In genomic region chr7:28268576-28268975, GRCm38 (mm10) we compare ENCODE assay signal across 9 mouse cellular contexts. TPM values are rescaled to one million over a fixed set of nuclear protein-coding genes. Genes with fewer than 3 reads are reported as not detected.
DNase-seq lines count a peak whose midpoint lies in the region; ATAC-seq lines count a peak whose summit lies in the region.
"Had no signal": no experiment of that assay in that cellular context is flagged by ENCODE, and none has a peak within 500 bp of the region (broad histone marks: within the 10 kb centered on the region; RNA-seq: fewer than 3 reads in every experiment).

No protein-coding gene starts in this region.

- DNase-seq in kidney, postnatal 36 days: no peak
- no peak for DNase-seq in embryonic facial prominence, embryonic 10.5 days (ENCODE audit: low spot score)
- DNase-seq in hindbrain, embryonic 14.5 days (ENCODE audit: low spot score): no peak
- DNase-seq in midbrain, embryonic 14.5 days: no peak
- DNase-seq in retina, postnatal 1 day: no peak
- DNase-seq in gastrocnemius, adult 8-10 months (ENCODE audit: low spot score in 2 of 2): no peak
- no peak for DNase-seq in layer of hippocampus, adult 18-20 months (ENCODE audit: low spot score in 2 of 2)

- H3K9ac ChIP-seq in kidney, embryonic 16.5 days (replicated peaks; ENCODE audit: low read length): peak overlapping the region; percentile 99
- H3K9ac ChIP-seq in hindbrain, embryonic 14.5 days: peak overlapping the region; percentile 98
- peak overlapping the region; percentile 97 for H3K9ac ChIP-seq in midbrain, embryonic 14.5 days (replicated peaks; ENCODE audit: low read length)

- H3K4me2 ChIP-seq in kidney, embryonic 16.5 days (replicated peaks; ENCODE audit: low read depth, low read length): peak overlapping the region; percentile 75
- peak overlapping the region; percentile 68 for H3K4me2 ChIP-seq in hindbrain, embryonic 14.5 days (replicated peaks)
- peak overlapping the region; percentile 92 for H3K4me2 ChIP-seq in midbrain, embryonic 14.5 days (ENCODE audit: low read length)

- 22% methylated on average over 16 of the region's 16 CpGs for WGBS in kidney, embryonic 16.5 days
- WGBS in embryonic facial prominence, embryonic 10.5 days: 34% methylated on average over 16 of the region's 16 CpGs
- 30% methylated on average over 16 of the region's 16 CpGs for WGBS in hindbrain, embryonic 14.5 days
- WGBS in midbrain, embryonic 14.5 days: 28% methylated on average over 16 of the region's 16 CpGs

- no peaks in the 10 kb centered on the region for H3K27me3 ChIP-seq in kidney, embryonic 16.5 days (ENCODE audit: insufficient read depth, low read length)
- H3K27me3 ChIP-seq in embryonic facial prominence, embryonic 10.5 days (replicated peaks; ENCODE audit: low read depth, poor library complexity, severe bottlenecking): no peaks in the 10 kb centered on the region
- no peaks in the 10 kb centered on the region for H3K27me3 ChIP-seq in hindbrain, embryonic 14.5 days (ENCODE audit: control insufficient read depth, insufficient read depth, low read length)
- no peaks in the 10 kb centered on the region for H3K27me3 ChIP-seq in midbrain, embryonic 14.5 days (ENCODE audit: control insufficient read depth, insufficient read depth, low read length)
- H3K27me3 ChIP-seq: Patski had no signal

- H3K4me3 ChIP-seq in kidney, embryonic 16.5 days (ENCODE audit: low read length): peak overlapping the region; percentile 85
- H3K4me3 ChIP-seq in embryonic facial prominence, embryonic 10.5 days: peak overlapping the region; percentile 86
- peak overlapping the region; percentile 88 for H3K4me3 ChIP-seq in hindbrain, embryonic 14.5 days (replicated peaks; ENCODE audit: low read length)
- peak overlapping the region; percentile 82 for H3K4me3 ChIP-seq in midbrain, embryonic 14.5 days (replicated peaks; ENCODE audit: low read depth, low read length)

- ATAC-seq in kidney, embryonic 16.5 days (ENCODE audit: low FRiP score, low TSS enrichment): no peak
- no peak for ATAC-seq in hindbrain, embryonic 14.5 days (ENCODE audit: low FRiP score)
- no peak for ATAC-seq in midbrain, embryonic 14.5 days (ENCODE audit: low FRiP score, low TSS enrichment)

- peaks cover 24% of the 10 kb centered on the region for H3K36me3 ChIP-seq in kidney, embryonic 16.5 days (ENCODE audit: insufficient read depth, low read length)
- H3K36me3 ChIP-seq in embryonic facial prominence, embryonic 10.5 days (replicated peaks): peaks cover 43% of the 10 kb centered on the region
- peaks cover 23% of the 10 kb centered on the region for H3K36me3 ChIP-seq in hindbrain, embryonic 14.5 days (replicated peaks; ENCODE audit: control insufficient read depth, insufficient read depth)
- peaks cover 12% of the 10 kb centered on the region for H3K36me3 ChIP-seq in midbrain, embryonic 14.5 days (ENCODE audit: control insufficient read depth, insufficient read depth, low read length)

- peak overlapping the region; percentile 90 for H3K27ac ChIP-seq in kidney, embryonic 16.5 days (ENCODE audit: low read length)
- peak overlapping the region; percentile 95 for H3K27ac ChIP-seq in embryonic facial prominence, embryonic 10.5 days (replicated peaks)
- peak overlapping the region; percentile 92 for H3K27ac ChIP-seq in hindbrain, embryonic 14.5 days
- peak overlapping the region; percentile 93 for H3K27ac ChIP-seq in midbrain, embryonic 14.5 days (replicated peaks; ENCODE audit: low read depth, low read length)

- peaks cover 4% of the 10 kb centered on the region; the same call in 1 of the 2 replicates for H3K9me3 ChIP-seq in kidney, embryonic 16.5 days (ENCODE audit: low read length)
- peaks cover 6% of the 10 kb centered on the region; the same call in 1 of the 2 replicates for H3K9me3 ChIP-seq in embryonic facial prominence, embryonic 10.5 days
- no peaks in the 10 kb centered on the region for H3K9me3 ChIP-seq in hindbrain, embryonic 14.5 days (ENCODE audit: control insufficient read depth, low read length)
- no peaks in the 10 kb centered on the region for H3K9me3 ChIP-seq in midbrain, embryonic 14.5 days (ENCODE audit: control insufficient read depth, low read length)

- H3K4me1 ChIP-seq in kidney, embryonic 16.5 days (ENCODE audit: insufficient read depth, low read length): peaks cover 9% of the 10 kb centered on the region; the same call in 1 of the 2 replicates
- peaks cover 8% of the 10 kb centered on the region for H3K4me1 ChIP-seq in embryonic facial prominence, embryonic 10.5 days
- H3K4me1 ChIP-seq in hindbrain, embryonic 14.5 days (replicated peaks; ENCODE audit: control insufficient read depth, insufficient read depth, low read length): peaks cover 10% of the 10 kb centered on the region; the same call in 1 of the 2 replicates
- peaks cover 9% of the 10 kb centered on the region; the same call in 1 of the 2 replicates for H3K4me1 ChIP-seq in midbrain, embryonic 14.5 days (ENCODE audit: control insufficient read depth, insufficient read depth, low read length)

RNA-seq across cellular contexts. Expression of gene Eid2, which starts 0.9 kb away (rescaled TPM):
- polyA plus RNA-seq in kidney, embryonic 16.5 days (2015; fragmentation: Nextera tagmentation; extraction: Ambion mirVana): 0.85 and 1.2 TPM in 2 replicates
- polyA plus RNA-seq in embryonic facial prominence, embryonic 10.5 days (2016; fragmentation: Nextera tagmentation; extraction: Ambion mirVana): 2.0 and 2.7 TPM in 2 replicates
- 8.8 and 11.3 TPM in 2 replicates for polyA plus RNA-seq in hindbrain, embryonic 14.5 days (2014; fragmentation: Nextera tagmentation; extraction: Ambion mirVana)
- 6.8 and 14.7 TPM in 2 replicates for polyA plus RNA-seq in midbrain, embryonic 14.5 days (2014; fragmentation: Nextera tagmentation; extraction: Ambion mirVana)
- total RNA-seq in gastrocnemius, adult 8-10 months (2022): 1 to 10 TPM; 5.6 to 5.9 (median 5.8) TPM
- total RNA-seq in layer of hippocampus, adult 18-20 months (2021): 10 to 100 TPM; 59.3 to 61.3 TPM

RNA-seq across cellular contexts. Expression of gene Eid2b, which starts 9.0 kb away (rescaled TPM):
- polyA plus RNA-seq in kidney, embryonic 16.5 days (2015; fragmentation: Nextera tagmentation; extraction: Ambion mirVana): 9.2 and 9.9 TPM in 2 replicates
- 9.3 and 9.7 TPM in 2 replicates for polyA plus RNA-seq in embryonic facial prominence, embryonic 10.5 days (2016; fragmentation: Nextera tagmentation; extraction: Ambion mirVana)
- 33.8 and 35.2 TPM in 2 replicates for polyA plus RNA-seq in hindbrain, embryonic 14.5 days (2014; fragmentation: Nextera tagmentation; extraction: Ambion mirVana)
- 40.2 TPM in 2 replicates for polyA plus RNA-seq in midbrain, embryonic 14.5 days (2014; fragmentation: Nextera tagmentation; extraction: Ambion mirVana)
- total RNA-seq in gastrocnemius, adult 8-10 months (2022): 1 to 10 TPM; 5.1 to 7.2 (median 6.3) TPM
- 10 to 100 TPM; 37.8 to 38.4 TPM for total RNA-seq in layer of hippocampus, adult 18-20 months (2021)

RNA-seq across cellular contexts. Expression of gene Selenov, which starts 22.4 kb away (rescaled TPM):
- 0.41 and 0.74 TPM in 2 replicates for polyA plus RNA-seq in kidney, embryonic 16.5 days (2015; fragmentation: Nextera tagmentation; extraction: Ambion mirVana)
- 0.18 and 0.49 TPM in 2 replicates for polyA plus RNA-seq in embryonic facial prominence, embryonic 10.5 days (2016; fragmentation: Nextera tagmentation; extraction: Ambion mirVana)
- 0.74 and 0.91 TPM in 2 replicates for polyA plus RNA-seq in hindbrain, embryonic 14.5 days (2014; fragmentation: Nextera tagmentation; extraction: Ambion mirVana)
- 0.28 and 1.8 TPM in 2 replicates for polyA plus RNA-seq in midbrain, embryonic 14.5 days (2014; fragmentation: Nextera tagmentation; extraction: Ambion mirVana)
- not detected for total RNA-seq in gastrocnemius, adult 8-10 months (2022)
- total RNA-seq in layer of hippocampus, adult 18-20 months (2021): under 1 TPM in 1 of 2 experiments, not detected in 1; 0.25 TPM
- polyA plus RNA-seq: Patski had no signal

RNA-seq across cellular contexts. Expression of gene Dll3, which starts 33.5 kb away (rescaled TPM):
- 0.50 and 0.68 TPM in 2 replicates for polyA plus RNA-seq in kidney, embryonic 16.5 days (2015; fragmentation: Nextera tagmentation; extraction: Ambion mirVana)
- polyA plus RNA-seq in embryonic facial prominence, embryonic 10.5 days (2016; fragmentation: Nextera tagmentation; extraction: Ambion mirVana): 7.3 and 13.9 TPM in 2 replicates
- polyA plus RNA-seq in hindbrain, embryonic 14.5 days (2014; fragmentation: Nextera tagmentation; extraction: Ambion mirVana): 19.1 and 21.0 TPM in 2 replicates
- polyA plus RNA-seq in midbrain, embryonic 14.5 days (2014; fragmentation: Nextera tagmentation; extraction: Ambion mirVana): 24.1 and 32.2 TPM in 2 replicates
- total RNA-seq in gastrocnemius, adult 8-10 months (2022): not detected
- 1 to 10 TPM; 2.1 to 2.6 TPM for total RNA-seq in layer of hippocampus, adult 18-20 months (2021)

RNA-seq across cellular contexts. Expression of gene Timm50, which starts 43.3 kb away (rescaled TPM):
- 162 and 169 TPM in 2 replicates for polyA plus RNA-seq in kidney, embryonic 16.5 days (2015; fragmentation: Nextera tagmentation; extraction: Ambion mirVana)
- 215 and 243 TPM in 2 replicates for polyA plus RNA-seq in embryonic facial prominence, embryonic 10.5 days (2016; fragmentation: Nextera tagmentation; extraction: Ambion mirVana)
- 125 and 137 TPM in 2 replicates for polyA plus RNA-seq in hindbrain, embryonic 14.5 days (2014; fragmentation: Nextera tagmentation; extraction: Ambion mirVana)
- 136 and 138 TPM in 2 replicates for polyA plus RNA-seq in midbrain, embryonic 14.5 days (2014; fragmentation: Nextera tagmentation; extraction: Ambion mirVana)
- total RNA-seq in gastrocnemius, adult 8-10 months (2022): 10 to 100 TPM; 39.4 to 49.9 (median 45.0) TPM
- total RNA-seq in layer of hippocampus, adult 18-20 months (2021): 10 to 100 TPM; 42.4 to 44.3 TPM
